Mouse (Mus musculus): ENCODE results near the gene Siah1a. TPM values are rescaled to one million over a fixed set of nuclear protein-coding genes. Genes with fewer than 3 reads are reported as not detected.

Gene Siah1a
- total and polyA plus RNA-seq, 2 experiments from 2014 or later = 66.1 to 69.7 TPM

DNA sequence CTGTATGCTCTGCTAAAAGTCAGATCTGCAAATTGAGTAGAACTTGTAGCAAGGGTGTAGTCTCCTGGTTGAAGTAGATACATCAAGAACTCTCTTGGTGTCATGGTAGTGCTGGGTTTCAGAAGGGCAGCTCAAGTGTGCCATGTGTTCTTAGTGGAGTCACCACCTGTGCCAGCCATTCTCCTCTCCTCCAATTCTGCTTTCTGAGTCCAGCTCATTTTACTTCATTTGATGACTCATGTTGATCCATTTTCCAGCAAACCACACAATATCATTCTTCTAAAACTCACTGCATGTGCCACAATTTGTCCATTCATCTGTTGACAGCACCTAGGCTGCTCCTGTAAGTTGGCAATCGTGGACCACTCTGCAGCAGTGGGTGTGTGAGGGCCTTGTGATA, 53.6 kb downstream of the Siah1a start:
- Histone ChIP-seq H3K4me1 (ENCODE audit: insufficient read depth, low read length) (no peaks in the 10 kb centered on the region), H3K27ac (no peak overlapping the region), H3K36me3 (ENCODE audit: insufficient read depth, low read length) (no peaks in the 10 kb centered on the region), H3K9me3 (ENCODE audit: low read length) (no peaks in the 10 kb centered on the region), H3K4me3 (ENCODE audit: low read length) (no peak overlapping the region), H3K9ac (replicated peaks; ENCODE audit: low read length) (no peak overlapping the region), H3K27me3 (ENCODE audit: insufficient read depth, low read length) (no peaks in the 10 kb centered on the region), H3K4me2 (ENCODE audit: low read depth, low read length) (no peak overlapping the region)
- no peak for DNase-seq (ENCODE audit: low spot score)
- TF ChIP-seq CTCF (IDR thresholded peaks at IDR 0.05; ENCODE audit: low read depth) = no peak
- WGBS = 80% methylated on average over 1 of the region's 1 CpGs
- no peak for ATAC-seq

DNA sequence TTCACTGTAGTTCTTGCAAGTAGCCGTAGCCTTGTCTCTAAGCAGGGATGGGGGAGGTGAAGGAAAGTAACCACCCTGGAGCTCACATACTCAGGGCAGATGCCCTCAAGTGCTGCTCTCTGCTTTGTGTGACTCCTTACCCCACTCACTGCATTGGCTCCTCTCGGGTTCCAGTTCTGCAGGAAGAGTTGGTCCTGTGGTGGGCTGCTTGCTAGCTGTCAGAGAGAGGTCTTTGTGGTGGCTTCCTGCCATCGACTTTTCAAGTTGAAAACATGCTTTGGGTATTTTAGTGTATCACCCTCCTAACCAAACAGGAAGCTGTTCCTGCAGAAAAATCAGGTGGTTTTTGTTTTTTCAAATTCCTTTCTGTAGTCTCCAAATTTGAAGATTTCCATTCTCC, 59.1 kb downstream of the Siah1a start:
- DNase-seq (ENCODE audit: low spot score) = no peak
- H3K4me3 ChIP-seq (ENCODE audit: low read length) = no peak overlapping the region
- no peak for TF ChIP-seq CTCF (IDR thresholded peaks at IDR 0.05; ENCODE audit: low read depth)
- no peak overlapping the region for H3K9ac ChIP-seq (replicated peaks; ENCODE audit: low read length)
- H3K27me3 ChIP-seq (ENCODE audit: insufficient read depth, low read length) = no peaks in the 10 kb centered on the region
- H3K36me3 ChIP-seq (ENCODE audit: insufficient read depth, low read length) = no peaks in the 10 kb centered on the region
- no peak overlapping the region for H3K27ac ChIP-seq
- ATAC-seq = no peak
- WGBS = 69% methylated on average over 3 of the region's 3 CpGs
- H3K4me2 ChIP-seq (ENCODE audit: low read depth, low read length) = no peak overlapping the region
- no peaks in the 10 kb centered on the region for H3K4me1 ChIP-seq (ENCODE audit: insufficient read depth, low read length)
- H3K9me3 ChIP-seq (ENCODE audit: low read length) = no peaks in the 10 kb centered on the region

Other genes with a start within 250 kb of the Siah1a start
- 0.25 and 0.26 TPM in 2 replicates for gene Abcc12, start 165.2 kb downstream of the Siah1a start, total RNA-seq (2014; rRNA removed)
- gene Abcc12, start 165.2 kb downstream of the Siah1a start, polyA plus RNA-seq (2015; fragmentation: Nextera tagmentation; extraction: Ambion mirVana) = 0.19 and 0.21 TPM in 2 replicates
- gene Lonp2, start 121.9 kb downstream of the Siah1a start, total RNA-seq (2014; rRNA removed) = 55.4 and 58.8 TPM in 2 replicates
- 65.2 and 68.3 TPM in 2 replicates for gene Lonp2, start 121.9 kb downstream of the Siah1a start, polyA plus RNA-seq (2015; fragmentation: Nextera tagmentation; extraction: Ambion mirVana)
- not detected in 2 replicates for gene Gm10638, start 235 bp downstream of the Siah1a start, total RNA-seq (2014; rRNA removed)
- 6.7 TPM in 2 replicates for gene Gm10638, start 235 bp downstream of the Siah1a start, polyA plus RNA-seq (2015; fragmentation: Nextera tagmentation; extraction: Ambion mirVana)
- 12.8 and 15.5 TPM in 2 replicates for gene N4bp1, start 139.3 kb upstream of the Siah1a start, total RNA-seq (2014; rRNA removed)
- gene N4bp1, start 139.3 kb upstream of the Siah1a start, polyA plus RNA-seq (2015; fragmentation: Nextera tagmentation; extraction: Ambion mirVana) = 4.9 and 5.2 TPM in 2 replicates

All from hindbrain, postnatal 0 days (tissue).